Mouse (Mus musculus) brain, embryonic 18.5 days (tissue): Measurements from ENCODE around the gene Spsb4.

Experiments used
- DNase-seq: peaks from one replicate; pipeline ENCODE4 v3.0.0-alpha.2; 2012; ENCODE audit warnings: low read depth, low spot score

The Spsb4 gene

GRCm38 (mm10) chr9:96899717-96900116 is 118.9 kb downstream of the Spsb4 start:
- no peak for DNase-seq

GRCm38 (mm10) chr9:96899004-96899403 is 119.6 kb downstream of the Spsb4 start:
- DNase-seq = no peak

- DNase-seq = no peak
These were observed 122.0 kb downstream of the Spsb4 start for GRCm38 (mm10) chr9:96896690-96897089.

- DNase-seq = no peak
These were observed 125.1 kb downstream of the Spsb4 start for GRCm38 (mm10) chr9:96893582-96893981.
